Mouse (Mus musculus) MEL (cell line): Measurements from ENCODE around the gene Smyd3. TPM values are rescaled to one million over a fixed set of nuclear protein-coding genes. Genes with fewer than 3 reads are reported as not detected.
"Not testable (repeated sequence)": the region's sequence is repeated elsewhere in the genome, so short reads cannot be mapped to it uniquely, and the experiment has no call there.

ENCODE experiments used
- DNase-seq: peaks from one replicate; pipeline ENCODE4 v3.0.0; 2011; ENCODE audit warnings: low read depth, low spot score
- H3K27ac ChIP-seq: 2 replicates; pipeline ENCODE4 v1.5.1; 2012; ENCODE audit warnings: low read depth, mild to moderate bottlenecking, control low read depth, low read length, moderate library complexity; ENCODE audit not compliant: control insufficient read depth
- H3K27me3 ChIP-seq, 2 experiments: fragments of 150-350 bp in 1 of 2; sonication (generic) in 1 of 2; 2 replicates each; pipeline ENCODE4 v1.6.1; 2012; ENCODE audit warnings: low read length in 2 of 2, mild to moderate bottlenecking in 2 of 2, improper control_type of control experiment in 1 of 2, moderate library complexity in 1 of 2; ENCODE audit not compliant: insufficient read depth in 2 of 2, control insufficient read depth in 1 of 2
- H3K36me3 ChIP-seq, 2 experiments: 2 replicates each; pipeline ENCODE4 v1.6.1; 2012 to 2014; ENCODE audit warnings: low read length in 2 of 2, improper control_type of control experiment in 1 of 2, inconsistent platforms in 1 of 2, mild to moderate bottlenecking in 1 of 2; ENCODE audit not compliant: insufficient read depth in 2 of 2, control insufficient read depth in 1 of 2
- H3K4me1 ChIP-seq, 2 experiments: fragments of 150-350 bp in 1 of 2; sonication (generic) in 1 of 2; 2 replicates each; pipeline ENCODE4 v1.6.1; 2012; ENCODE audit warnings: low read length in 2 of 2, improper control_type of control experiment in 1 of 2, mild to moderate bottlenecking in 1 of 2; ENCODE audit not compliant: insufficient read depth in 2 of 2, control insufficient read depth in 1 of 2
- H3K4me3 ChIP-seq, 2 experiments: fragments of 150-350 bp in 1 of 2; sonication (generic) in 1 of 2; 2 replicates each; pipeline ENCODE4 v1.5.1; 2012; ENCODE audit warnings: low read depth in 2 of 2, low read length in 2 of 2, mild to moderate bottlenecking in 2 of 2, moderate library complexity in 2 of 2, control low read depth in 1 of 2, improper control_type of control experiment in 1 of 2; ENCODE audit not compliant: control insufficient read depth in 1 of 2, insufficient read depth in 1 of 2
- H3K79me2 ChIP-seq: 2 replicates; pipeline ENCODE4 v1.6.1; 2012; ENCODE audit warnings: mild to moderate bottlenecking, low read length, moderate library complexity; ENCODE audit not compliant: control insufficient read depth, poor library complexity, insufficient read depth
- H3K9ac ChIP-seq: 2 replicates; pipeline ENCODE4 v1.6.1; 2012; ENCODE audit warnings: low read depth, mild to moderate bottlenecking, control low read depth, low read length, moderate library complexity; ENCODE audit not compliant: control insufficient read depth, poor library complexity, severe bottlenecking
- H3K9me3 ChIP-seq: fragments of 150-350 bp; sonication (generic); replicated peaks from 2 replicates; pipeline ENCODE4 v1.6.1; 2012; ENCODE audit warnings: mild to moderate bottlenecking, low read length, improper control_type of control experiment, moderate library complexity; ENCODE audit not compliant: insufficient read depth
- CHD1 ChIP-seq: IDR thresholded peaks from 2 replicates; pipeline ENCODE4 v1.6.1; 2012; ENCODE audit warnings: low read depth, mild to moderate bottlenecking, inconsistent platforms, low read length, improper control_type of control experiment
- E2F4 ChIP-seq: IDR thresholded peaks from 2 replicates; pipeline ENCODE4 v1.6.1; 2011; ENCODE audit warnings: low read depth, low read length, improper control_type of control experiment, borderline replicate concordance
- GABPA ChIP-seq: IDR thresholded peaks from 2 replicates; pipeline ENCODE4 v1.6.1; 2012; ENCODE audit warnings: low read depth, mild to moderate bottlenecking, inconsistent platforms, low read length, improper control_type of control experiment, moderate library complexity
- JUND ChIP-seq: IDR thresholded peaks from 2 replicates; pipeline ENCODE4 v1.6.1; 2011; ENCODE audit warnings: low read depth, mild to moderate bottlenecking, improper control_type of control experiment, low read length
- MAX ChIP-seq: IDR thresholded peaks from 2 replicates; pipeline ENCODE4 v1.6.1; 2011; ENCODE audit warnings: low read length, improper control_type of control experiment
- MEF2A ChIP-seq: IDR thresholded peaks from 2 replicates; pipeline ENCODE4 v1.6.1; 2014; ENCODE audit warnings: low read depth, mild to moderate bottlenecking, inconsistent platforms, low read length, improper control_type of control experiment; ENCODE audit not compliant: poor library complexity, insufficient replicate concordance, severe bottlenecking; ENCODE audit errors: extremely low read depth
- MYC ChIP-seq: IDR thresholded peaks from 2 replicates; pipeline ENCODE4 v1.6.1; 2011; ENCODE audit warnings: low read depth, mild to moderate bottlenecking, low read length, improper control_type of control experiment, moderate library complexity
- POLR2A ChIP-seq, 2 experiments: IDR thresholded peaks; 2 replicates each; pipeline ENCODE4 v1.6.1; 2011 to 2012; ENCODE audit warnings: low read length in 2 of 2, mild to moderate bottlenecking in 2 of 2, control low read depth in 1 of 2, improper control_type of control experiment in 1 of 2, low read depth in 1 of 2, moderate library complexity in 1 of 2; ENCODE audit not compliant: control insufficient read depth in 1 of 2, insufficient read depth in 1 of 2, poor library complexity in 1 of 2
- RCOR1 ChIP-seq: IDR thresholded peaks from 2 replicates; pipeline ENCODE4 v1.6.1; 2012; ENCODE audit warnings: low read depth, mild to moderate bottlenecking, inconsistent platforms, low read length, improper control_type of control experiment
- SIN3A ChIP-seq: IDR thresholded peaks from 2 replicates; pipeline ENCODE4 v1.6.1; 2012; ENCODE audit warnings: low read length, improper control_type of control experiment, inconsistent platforms
- TCF12 ChIP-seq: IDR thresholded peaks from 2 replicates; pipeline ENCODE4 v1.6.1; 2014; ENCODE audit warnings: low read depth, mild to moderate bottlenecking, inconsistent platforms, low read length, improper control_type of control experiment, moderate library complexity
- ZC3H11A ChIP-seq: IDR thresholded peaks from 2 replicates; pipeline ENCODE4 v1.6.1; 2012; ENCODE audit warnings: low read depth, mild to moderate bottlenecking, inconsistent platforms, low read length, improper control_type of control experiment
- ZNF384 ChIP-seq: IDR thresholded peaks from 2 replicates; pipeline ENCODE4 v1.6.1; 2012; ENCODE audit warnings: low read depth, mild to moderate bottlenecking, inconsistent platforms, low read length, improper control_type of control experiment
- polyA plus RNA-seq, 2 experiments: library from polyadenylated mRNA; stranded (reverse) in 1 of 2; unstranded in 1 of 2; fragments of >175 nt in 1 of 2; fragments of >200 nt in 1 of 2; gene quantifications; 2 replicates each; pipeline versions ENCODE4 v1.2.1 to v1.2.4; 2012; ENCODE audit warnings: low replicate concordance in 2 of 2, low read depth in 1 of 2; ENCODE audit not compliant: insufficient read length in 2 of 2, insufficient read depth in 1 of 2, missing spikeins in 1 of 2
- total RNA-seq: library from RNA; depleted of rRNA; stranded (reverse); fragments of 300-350 nt; gene quantifications from 2 replicates; pipeline ENCODE4 v1.2.3, GENCODE M21; 2012

The Smyd3 gene
- total and polyA plus RNA-seq, 3 experiments, result 13.3 to 18.2 TPM; not detected in 1

- no peak overlapping the region for H3K9ac ChIP-seq
- no peaks in the 10 kb centered on the region for H3K9me3 ChIP-seq
- peaks cover 0 to 14% of the 10 kb centered on the region in 2 experiments; a peak in 2 of 4 replicates for H3K36me3 ChIP-seq
- no peak for TF ChIP-seq CHD1
- TF ChIP-seq, all 39 proteins: peak for 0
- no peak for DNase-seq
- Histone ChIP-seq H3K4me1 (peaks cover 0 to 7% of the 10 kb centered on the region in 2 experiments; a peak in 3 of 4 replicates), H3K4me3 (no peak overlapping the region), H3K79me2 (no peaks in the 10 kb centered on the region), H3K27ac (peak overlapping the region; percentile 53; the same call in 1 of the 2 replicates), H3K27me3 (no peaks in the 10 kb centered on the region)
Measured at GRCm38 (mm10) chr1:179169161-179169560, 348.7 kb downstream of the Smyd3 start.

GRCm38 (mm10) chr1:179164219-179164618 lies 353.6 kb downstream of the Smyd3 start:
- not testable (repeated sequence) for H3K4me3 ChIP-seq, H3K27ac ChIP-seq, H3K9ac ChIP-seq, H3K4me1 ChIP-seq, DNase-seq, H3K9me3 ChIP-seq, H3K79me2 ChIP-seq, H3K27me3 ChIP-seq, H3K36me3 ChIP-seq

DNA sequence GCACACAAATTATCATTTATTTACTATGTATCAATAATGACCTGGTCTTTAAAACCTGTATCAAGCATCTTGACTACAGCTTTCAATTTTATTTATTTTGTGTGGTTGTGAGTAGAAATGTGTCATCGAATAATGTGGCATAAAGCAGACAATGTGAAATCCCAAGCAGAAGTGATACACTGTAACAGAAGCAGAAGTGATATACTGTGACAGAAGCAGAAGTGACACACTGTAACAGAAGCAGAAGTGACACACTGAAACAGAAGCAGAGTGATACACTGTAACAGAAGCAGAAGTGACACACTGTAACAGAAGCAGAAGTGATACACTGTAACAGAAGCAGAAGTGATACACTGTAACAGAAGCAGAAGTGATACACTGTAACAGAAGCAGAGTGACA lies 355.1 kb downstream of the Smyd3 start:
- DNase-seq, result peak; percentile 73
- not testable (repeated sequence) for H3K9me3 ChIP-seq, H3K4me1 ChIP-seq, H3K4me3 ChIP-seq, H3K27ac ChIP-seq, H3K36me3 ChIP-seq, H3K27me3 ChIP-seq, H3K9ac ChIP-seq, H3K79me2 ChIP-seq

DNA sequence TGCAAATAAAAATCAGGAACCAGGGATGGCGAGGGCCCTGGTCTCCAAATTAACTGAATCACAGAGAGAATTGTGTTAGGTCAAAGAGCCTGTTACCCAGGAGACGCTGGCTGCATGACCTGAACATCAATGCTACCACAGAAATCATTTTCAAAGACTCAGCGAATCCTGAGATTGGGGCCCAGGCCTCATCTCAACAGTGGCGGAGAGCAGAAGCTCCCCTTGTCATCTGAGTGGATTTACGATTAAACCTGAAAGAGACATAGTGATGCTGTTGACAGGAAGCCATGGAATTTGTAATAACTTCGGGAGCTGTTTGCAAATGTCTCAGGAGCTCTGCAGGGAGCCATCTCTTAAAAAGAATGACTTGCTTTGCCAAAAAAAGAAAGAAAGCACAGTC lies 355.9 kb downstream of the Smyd3 start:
- TF ChIP-seq MAX (no peak), MYC (no peak), E2F4 (no peak), POLR2A (IDR thresholded peaks at IDR 0.05; ENCODE audit: control insufficient read depth in 1 of 2, insufficient read depth in 1 of 2, low read depth in 1 of 2, low read length in 2 of 2, poor library complexity in 1 of 2) (no peak), MEF2A (no peak), TCF12 (no peak), SIN3A (no peak), ZC3H11A (no peak), JUND (no peak), ZNF384 (no peak), RCOR1 (no peak), GABPA (no peak)
- H3K27ac ChIP-seq, result no peak overlapping the region
- no peak overlapping the region for H3K9ac ChIP-seq
- no peak overlapping the region for H3K4me3 ChIP-seq
- H3K9me3 ChIP-seq, result no peaks in the 10 kb centered on the region
- no peaks in the 10 kb centered on the region for H3K4me1 ChIP-seq
- no peaks in the 10 kb centered on the region for H3K27me3 ChIP-seq
- no peaks in the 10 kb centered on the region for H3K79me2 ChIP-seq
- DNase-seq, result no peak
- no peaks in the 10 kb centered on the region; a peak in 1 of 4 replicates for H3K36me3 ChIP-seq
